Mouse (Mus musculus): Measurements from ENCODE around the gene Cubn. TPM values are rescaled to one million over a fixed set of nuclear protein-coding genes. Genes with fewer than 3 reads are reported as not detected.
A peak's percentile ranks its signal among the peaks of the same experiment; 100 is the strongest.

Gene Cubn
- polyA plus RNA-seq, 1 experiment from 2014 or later = 13.5 TPM

- Histone ChIP-seq H3K27ac (no peak overlapping the region), H3K4me1 (replicated peaks; ENCODE audit: insufficient read depth, low read length) (no peaks in the 10 kb centered on the region), H3K4me3 (replicated peaks; ENCODE audit: low read depth, low read length) (no peak overlapping the region), H3K9ac (ENCODE audit: low read depth, low read length) (no peak overlapping the region), H3K36me3 (ENCODE audit: insufficient read depth, low read length) (no peaks in the 10 kb centered on the region), H3K4me2 (ENCODE audit: low read length) (no peak overlapping the region), H3K9me3 (replicated peaks; ENCODE audit: low read length) (no peaks in the 10 kb centered on the region), H3K27me3 (ENCODE audit: insufficient read depth, low read length) (no peaks in the 10 kb centered on the region)
- no peak for DNase-seq (ENCODE audit: low spot score)
- 80% methylated on average over 6 of the region's 6 CpGs for WGBS
- no peak for ATAC-seq (replicated peaks; ENCODE audit: low FRiP score, low read depth)
- TF ChIP-seq CTCF (IDR thresholded peaks at IDR 0.05; ENCODE audit: low read depth) = no peak
Observed at GRCm38 (mm10) chr2:13530639-13531038, 39.0 kb upstream of the Cubn start.

- H3K9ac ChIP-seq (ENCODE audit: low read depth, low read length) = no peak overlapping the region
- no peak for TF ChIP-seq CTCF (IDR thresholded peaks at IDR 0.05; ENCODE audit: low read depth)
- no peak for DNase-seq (ENCODE audit: low spot score)
- ATAC-seq (replicated peaks; ENCODE audit: low FRiP score, low read depth) = no peak
- H3K36me3 ChIP-seq (ENCODE audit: insufficient read depth, low read length) = no peaks in the 10 kb centered on the region
- H3K4me2 ChIP-seq (ENCODE audit: low read length) = no peak overlapping the region
- H3K27ac ChIP-seq = no peak overlapping the region
- 93% methylated on average over 3 of the region's 3 CpGs for WGBS
- H3K4me1 ChIP-seq (replicated peaks; ENCODE audit: insufficient read depth, low read length) = no peaks in the 10 kb centered on the region
- no peaks in the 10 kb centered on the region for H3K9me3 ChIP-seq (replicated peaks; ENCODE audit: low read length)
- no peaks in the 10 kb centered on the region for H3K27me3 ChIP-seq (ENCODE audit: insufficient read depth, low read length)
- H3K4me3 ChIP-seq (replicated peaks; ENCODE audit: low read depth, low read length) = no peak overlapping the region
Observed at GRCm38 (mm10) chr2:13529253-13529933, 37.8 kb upstream of the Cubn start.

GRCm38 (mm10) chr2:13527531-13527930, 35.9 kb upstream of the Cubn start:
- no peak for TF ChIP-seq CTCF (IDR thresholded peaks at IDR 0.05; ENCODE audit: low read depth)
- no peak for ATAC-seq (replicated peaks; ENCODE audit: low FRiP score, low read depth)
- 78% methylated on average over 4 of the region's 4 CpGs for WGBS
- DNase-seq (ENCODE audit: low spot score) = no peak
- no peaks in the 10 kb centered on the region for H3K9me3 ChIP-seq (replicated peaks; ENCODE audit: low read length)
- no peak overlapping the region for H3K9ac ChIP-seq (ENCODE audit: low read depth, low read length)
- no peak overlapping the region for H3K27ac ChIP-seq
- no peak overlapping the region for H3K4me2 ChIP-seq (ENCODE audit: low read length)
- H3K4me3 ChIP-seq (replicated peaks; ENCODE audit: low read depth, low read length) = no peak overlapping the region
- no peaks in the 10 kb centered on the region for H3K27me3 ChIP-seq (ENCODE audit: insufficient read depth, low read length)
- H3K36me3 ChIP-seq (ENCODE audit: insufficient read depth, low read length) = no peaks in the 10 kb centered on the region
- no peaks in the 10 kb centered on the region for H3K4me1 ChIP-seq (replicated peaks; ENCODE audit: insufficient read depth, low read length)

- Histone ChIP-seq H3K4me2 (ENCODE audit: low read length) (no peak overlapping the region), H3K9ac (ENCODE audit: low read depth, low read length) (no peak overlapping the region), H3K27me3 (ENCODE audit: insufficient read depth, low read length) (no peaks in the 10 kb centered on the region), H3K27ac (no peak overlapping the region), H3K4me3 (replicated peaks; ENCODE audit: low read depth, low read length) (no peak overlapping the region), H3K9me3 (replicated peaks; ENCODE audit: low read length) (no peaks in the 10 kb centered on the region), H3K4me1 (replicated peaks; ENCODE audit: insufficient read depth, low read length) (no peaks in the 10 kb centered on the region), H3K36me3 (ENCODE audit: insufficient read depth, low read length) (no peaks in the 10 kb centered on the region)
- DNase-seq (ENCODE audit: low spot score) = no peak
- 73% methylated on average over 2 of the region's 2 CpGs for WGBS
- no peak for TF ChIP-seq CTCF (IDR thresholded peaks at IDR 0.05; ENCODE audit: low read depth)
- no peak for ATAC-seq (replicated peaks; ENCODE audit: low FRiP score, low read depth)
Observed at GRCm38 (mm10) chr2:13527125-13527524, 35.5 kb upstream of the Cubn start.

- no peak for TF ChIP-seq CTCF (IDR thresholded peaks at IDR 0.05; ENCODE audit: low read depth)
- no peaks in the 10 kb centered on the region for H3K36me3 ChIP-seq (ENCODE audit: insufficient read depth, low read length)
- no peak overlapping the region for H3K4me2 ChIP-seq (ENCODE audit: low read length)
- DNase-seq (ENCODE audit: low spot score) (no peak), ATAC-seq (replicated peaks; ENCODE audit: low FRiP score, low read depth) (no peak)
- no peaks in the 10 kb centered on the region for H3K27me3 ChIP-seq (ENCODE audit: insufficient read depth, low read length)
- H3K9me3 ChIP-seq (replicated peaks; ENCODE audit: low read length) = no peaks in the 10 kb centered on the region
- no peak overlapping the region for H3K9ac ChIP-seq (ENCODE audit: low read depth, low read length)
- H3K27ac ChIP-seq = no peak overlapping the region
- H3K4me3 ChIP-seq (replicated peaks; ENCODE audit: low read depth, low read length) = no peak overlapping the region
- 90% methylated on average over 2 of the region's 2 CpGs for WGBS
- no peaks in the 10 kb centered on the region for H3K4me1 ChIP-seq (replicated peaks; ENCODE audit: insufficient read depth, low read length)
Observed at GRCm38 (mm10) chr2:13526205-13526604, 34.6 kb upstream of the Cubn start.

- Histone ChIP-seq H3K4me3 (replicated peaks; ENCODE audit: low read depth, low read length) (no peak overlapping the region), H3K27ac (no peak overlapping the region), H3K4me2 (ENCODE audit: low read length) (no peak overlapping the region), H3K36me3 (ENCODE audit: insufficient read depth, low read length) (no peaks in the 10 kb centered on the region), H3K9ac (ENCODE audit: low read depth, low read length) (no peak overlapping the region), H3K4me1 (replicated peaks; ENCODE audit: insufficient read depth, low read length) (no peaks in the 10 kb centered on the region), H3K27me3 (ENCODE audit: insufficient read depth, low read length) (no peaks in the 10 kb centered on the region), H3K9me3 (replicated peaks; ENCODE audit: low read length) (no peaks in the 10 kb centered on the region)
- DNase-seq (ENCODE audit: low spot score) = no peak
- TF ChIP-seq CTCF (IDR thresholded peaks at IDR 0.05; ENCODE audit: low read depth) = no peak
- 59% methylated on average over 8 of the region's 8 CpGs for WGBS
- 0 out of 2 replicates have a peak, but pooled peaks have one; percentile 33 for ATAC-seq (replicated peaks; ENCODE audit: low FRiP score, low read depth)
Observed at GRCm38 (mm10) chr2:13523540-13524456, 32.2 kb upstream of the Cubn start.
